Mouse (Mus musculus) thymus, postnatal 0 days (tissue): ENCODE measurements at regions not wholly inside any gene's neighbourhood (a gene's known extent, or its start where the extent isn't known, plus 50 kb on each side); places are given as distances from the start of the nearest gene placed in this dataset.
A peak's percentile ranks its signal among the peaks of the same experiment; 100 is the strongest.

Source experiments
- DNase-seq: peaks from one replicate; pipeline ENCODE4 v3.0.0-alpha.2; 2015; ENCODE audit warnings: low spot score

- no peak for DNase-seq
Observed at GRCm38 (mm10) chr15:97188545-97188944, 58.4 kb upstream of the Pced1b start.

GRCm38 (mm10) chr15:97187831-97188230 is 59.1 kb upstream of the Pced1b start:
- peak; percentile 32 for DNase-seq

- no peak for DNase-seq
Observed at GRCm38 (mm10) chr15:97186034-97186433, 60.9 kb upstream of the Pced1b start.

- DNase-seq = no peak
Observed at GRCm38 (mm10) chr15:97182617-97183038, 64.3 kb upstream of the Pced1b start.

GRCm38 (mm10) chr15:97180970-97181669 is 65.8 kb upstream of the Pced1b start:
- no peak for DNase-seq

- no peak for DNase-seq
Observed at GRCm38 (mm10) chr15:97178286-97178685, 68.6 kb upstream of the Pced1b start.

- no peak for DNase-seq
Observed at GRCm38 (mm10) chr15:97177806-97178205, 69.1 kb upstream of the Pced1b start.

- DNase-seq = no peak
Observed at GRCm38 (mm10) chr15:97174989-97175388, 71.9 kb upstream of the Pced1b start.

GRCm38 (mm10) chr15:97173233-97173632 is 73.7 kb upstream of the Pced1b start:
- DNase-seq = no peak

GRCm38 (mm10) chr15:97170074-97170473 is 76.8 kb upstream of the Pced1b start:
- no peak for DNase-seq

GRCm38 (mm10) chr15:97169381-97169780 is 77.5 kb upstream of the Pced1b start:
- DNase-seq = no peak

- no peak for DNase-seq
Observed at GRCm38 (mm10) chr15:97167116-97167515, 79.8 kb upstream of the Pced1b start.

GRCm38 (mm10) chr15:97164616-97165015 is 82.3 kb upstream of the Pced1b start:
- no peak for DNase-seq

GRCm38 (mm10) chr15:97163971-97164370 is 82.9 kb upstream of the Pced1b start:
- no peak for DNase-seq

- no peak for DNase-seq
Observed at GRCm38 (mm10) chr15:97163090-97163489, 83.8 kb upstream of the Pced1b start.

GRCm38 (mm10) chr15:97162305-97162704 is 84.6 kb upstream of the Pced1b start:
- DNase-seq = no peak

- no peak for DNase-seq
Observed at GRCm38 (mm10) chr15:97161530-97161929, 85.4 kb upstream of the Pced1b start.

- DNase-seq = no peak
Observed at GRCm38 (mm10) chr15:97152354-97152753, 94.6 kb upstream of the Pced1b start.

- no peak for DNase-seq
Observed at GRCm38 (mm10) chr15:97151793-97152192, 95.1 kb upstream of the Pced1b start.

- no peak for DNase-seq
Observed at GRCm38 (mm10) chr15:97150983-97151735, 95.4 kb upstream of the Slc38a4 start.

- DNase-seq = no peak
Observed at GRCm38 (mm10) chr15:97141958-97142357, 86.2 kb upstream of the Slc38a4 start.

GRCm38 (mm10) chr15:97138265-97138664 is 82.5 kb upstream of the Slc38a4 start:
- DNase-seq = no peak

- DNase-seq = peak; percentile 64
Observed at GRCm38 (mm10) chr15:97135291-97135690, 79.5 kb upstream of the Slc38a4 start.
